Mouse (Mus musculus): Measurements from ENCODE around the gene Alas2.

- no peak for TF ChIP-seq CTCF (IDR thresholded peaks at IDR 0.05)
- no peak for TF ChIP-seq EP300 (IDR thresholded peaks at IDR 0.05)
Observed at GRCm38 (mm10) chrX:150514127-150514526, 33.0 kb upstream of the Alas2 start.

Measured in lung, postnatal 0 days (tissue).